In genomic region chr2:164006932-164007331, GRCm38 (mm10) we compare ENCODE assay signal across 9 mouse cellular contexts. TPM values are rescaled to one million over a fixed set of nuclear protein-coding genes. Genes with fewer than 3 reads are reported as not detected.
DNase-seq lines count a peak whose midpoint lies in the region; TF ChIP-seq lines count a peak whose summit lies in the region.
"Had no signal": no experiment of that assay in that cellular context is flagged by ENCODE, and none has a peak within 500 bp of the region (broad histone marks: within the 10 kb centered on the region; RNA-seq: fewer than 3 reads in every experiment).

No protein-coding gene starts in this region.

- 0 out of 2 replicates have a peak overlapping the region, but pooled peaks have one; percentile 32 for H3K27ac ChIP-seq in left cerebral cortex, adult 2 months
- H3K27ac ChIP-seq in hindbrain, embryonic 10.5 days: no peak overlapping the region
- H3K27ac ChIP-seq: limb, embryonic 13.5 days had no signal

- 80% methylated on average over 10 of the region's 10 CpGs for WGBS in hindbrain, embryonic 10.5 days

- intact Hi-C loops in left cerebral cortex, adult 2 months (cut with DNase I): no loop called here
- intact Hi-C loops in left cerebral cortex, postnatal 4 days (cut with DNase I): no loop called here

- no peak for TF ChIP-seq CTCF in left cerebral cortex, adult 2 months (IDR thresholded peaks at IDR 0.05)

- H3K36me3 ChIP-seq in hindbrain, embryonic 10.5 days: peaks cover 16% of the 10 kb centered on the region

- no peak for DNase-seq in left cerebral cortex, adult 2 months (ENCODE audit: extremely low spot score in 1 of 2, low spot score in 2 of 2)
- DNase-seq in left cerebral cortex, postnatal 4 days: no peak
- peak; percentile 14 for DNase-seq in forelimb bud, embryonic 11.5 days (ENCODE audit: low read depth, low spot score)
- peak; percentile 64 to 82 for DNase-seq in kidney, postnatal 25 days
- peak; percentile 66 to 69 for DNase-seq in natural killer cell, adult 2 months (ENCODE audit: low spot score in 2 of 2)
- DNase-seq in right cerebral cortex, adult 18-20 months: no peak
- DNase-seq in cerebellum, postnatal 4 days (ENCODE audit: low spot score in 2 of 2): no peak
- DNase-seq in hindbrain, embryonic 10.5 days (ENCODE audit: low spot score): no peak

- no peaks in the 10 kb centered on the region for H3K27me3 ChIP-seq in hindbrain, embryonic 10.5 days (ENCODE audit: insufficient read depth, poor library complexity, severe bottlenecking)
- H3K27me3 ChIP-seq: limb, embryonic 13.5 days had no signal

- H3K9me3 ChIP-seq in hindbrain, embryonic 10.5 days: no peaks in the 10 kb centered on the region
- H3K9me3 ChIP-seq: limb, embryonic 13.5 days had no signal

- peaks cover 21% of the 10 kb centered on the region for H3K4me1 ChIP-seq in hindbrain, embryonic 10.5 days (replicated peaks)

- no peak overlapping the region for H3K4me3 ChIP-seq in left cerebral cortex, adult 2 months
- no peak overlapping the region for H3K4me3 ChIP-seq in hindbrain, embryonic 10.5 days
- H3K4me3 ChIP-seq: limb, embryonic 13.5 days had no signal

RNA-seq across cellular contexts. Expression of gene Ywhab, which starts 12.2 kb away (rescaled TPM):
- 100 to 1,000 TPM; 440 to 460 TPM for total RNA-seq in left cerebral cortex, adult 2 months (2021)
- total RNA-seq in left cerebral cortex, postnatal 4 days (2021): 100 to 1,000 TPM; 454 to 464 TPM
- polyA plus RNA-seq in hindbrain, embryonic 10.5 days (2016; fragmentation: Nextera tagmentation; extraction: Ambion mirVana): 294 and 318 TPM in 2 replicates

RNA-seq across cellular contexts. Expression of gene Pabpc1l, which starts 18.3 kb away (rescaled TPM):
- total RNA-seq in left cerebral cortex, adult 2 months (2021): 1 to 10 TPM in 1 of 2 experiments, under 1 TPM in 1; 0.84 to 1.1 TPM
- 1 to 10 TPM; 2.4 to 3.1 TPM for total RNA-seq in left cerebral cortex, postnatal 4 days (2021)
- 1.2 and 1.6 TPM in 2 replicates for polyA plus RNA-seq in hindbrain, embryonic 10.5 days (2016; fragmentation: Nextera tagmentation; extraction: Ambion mirVana)

Comparison
In these comparisons a context has a peak if more than half of its experiments do, and no peak if none do; other contexts are left out.
1. DNase-seq: peak in forelimb bud, embryonic 11.5 days (single experiment), kidney, postnatal 25 days (2 of 2) and natural killer cell, adult 2 months (2 of 2); none in left cerebral cortex, adult 2 months (0 of 2), left cerebral cortex, postnatal 4 days (single experiment), right cerebral cortex, adult 18-20 months (single experiment), cerebellum, postnatal 4 days (0 of 2) and hindbrain, embryonic 10.5 days (single experiment).